Mouse (Mus musculus) erythroblast, adult 5-6 weeks (primary cell): ENCODE results near the gene Wnt3a. TPM values are rescaled to one million over a fixed set of nuclear protein-coding genes. Genes with fewer than 3 reads are reported as not detected.
"Not testable (repeated sequence)": the region's sequence is repeated elsewhere in the genome, so short reads cannot be mapped to it uniquely, and the experiment has no call there.

Experiments used
- ATAC-seq: replicated peaks from 2 replicates; pipeline ENCODE4 v1.8.0; 2016; ENCODE audit warnings: moderate number of reproducible peaks, mild to moderate bottlenecking, moderate TSS enrichment, inconsistent platforms; ENCODE audit not compliant: poor library complexity, low FRiP score, severe bottlenecking
- total RNA-seq, 2 experiments: library from RNA; stranded (forward) in 1 of 2; stranded (reverse) in 1 of 2; fragments of 150-400 nt in 1 of 2; fragments of 200-764, 138-1000 nt in 1 of 2; gene quantifications; 2 replicates each; pipeline versions ENCODE4 v1.2.3 to v1.2.4; 2015 to 2017; ENCODE audit warnings: low replicate concordance in 2 of 2

Gene Wnt3a
- total RNA-seq, 2 experiments from 2014 or later: not detected

- ATAC-seq: no peak
Measured at GRCm38 (mm10) chr11:59309106-59309805, 18.7 kb upstream of the Wnt3a start.

- ATAC-seq: no peak
Measured at GRCm38 (mm10) chr11:59308625-59309024, 18.1 kb upstream of the Wnt3a start.

- ATAC-seq: no peak
Measured at GRCm38 (mm10) chr11:59308164-59308542, 17.6 kb upstream of the Wnt3a start.

GRCm38 (mm10) chr11:59307422-59308163, 17.0 kb upstream of the Wnt3a start:
- no peak for ATAC-seq

DNA sequence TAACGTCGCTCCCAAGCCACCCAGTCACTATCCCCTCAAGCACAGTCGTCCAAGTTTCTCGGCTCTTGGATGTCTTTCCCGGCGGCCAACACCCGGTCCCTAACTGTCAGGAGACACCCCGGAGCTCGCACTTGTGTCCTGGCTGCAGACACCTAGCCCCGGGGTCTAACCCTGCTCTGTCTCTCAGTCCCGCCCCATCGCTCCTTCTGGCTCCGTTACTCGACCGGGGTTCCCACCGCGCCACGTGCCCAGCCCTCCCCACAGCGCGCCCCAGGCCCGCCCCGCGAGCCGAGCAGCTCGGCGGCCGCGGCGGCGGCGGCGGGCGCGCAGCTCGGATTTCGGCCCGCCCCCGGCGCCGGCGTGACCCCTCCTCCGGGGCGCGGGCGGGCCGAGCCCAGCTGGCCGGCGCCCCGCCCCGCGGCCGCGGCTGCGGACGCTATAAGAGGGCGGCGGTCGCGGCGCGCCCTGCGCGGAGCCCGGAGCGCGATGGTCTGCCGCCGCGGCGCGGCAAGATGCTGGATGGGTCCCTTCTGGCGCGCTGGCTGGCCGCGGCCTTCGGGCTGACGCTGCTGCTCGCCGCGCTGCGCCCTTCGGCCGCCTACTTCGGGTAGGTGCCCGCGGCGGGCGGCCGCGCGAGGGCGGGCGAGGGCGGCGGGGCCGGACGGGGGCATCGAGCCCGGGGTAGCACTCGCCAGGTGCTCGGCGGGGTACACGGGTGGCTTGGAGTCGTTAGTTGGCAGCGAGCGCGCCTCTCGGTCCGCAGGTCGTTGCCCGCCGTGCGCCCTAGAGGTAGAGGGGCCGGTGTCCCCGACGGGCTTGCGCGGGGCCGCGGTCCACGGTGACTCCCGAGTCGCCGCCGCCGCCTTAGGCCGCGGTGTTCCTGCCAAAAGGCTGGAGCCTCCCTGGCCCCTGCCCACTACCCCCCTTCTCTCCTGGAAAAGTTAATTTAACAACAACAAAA, 16.2 kb upstream of the Wnt3a start, which contains the start of gene Wnt9a:
TSS of gene Wnt9a (plus strand) at position 468 of the 961 bp plus-strand sequence.
- ATAC-seq: no peak

GRCm38 (mm10) chr11:59305821-59306215, 15.3 kb upstream of the Wnt3a start:
- no peak for ATAC-seq

GRCm38 (mm10) chr11:59305008-59305820, 14.7 kb upstream of the Wnt3a start:
- ATAC-seq: no peak

GRCm38 (mm10) chr11:59302700-59303569, 12.4 kb upstream of the Wnt3a start:
- 0 out of 2 replicates have a peak, but pooled peaks have one; percentile 61 for ATAC-seq

- ATAC-seq: not testable (repeated sequence)
Measured at GRCm38 (mm10) chr11:59301053-59301452, 10.5 kb upstream of the Wnt3a start.

GRCm38 (mm10) chr11:59300185-59300584, 9.6 kb upstream of the Wnt3a start:
- ATAC-seq: no peak

DNA sequence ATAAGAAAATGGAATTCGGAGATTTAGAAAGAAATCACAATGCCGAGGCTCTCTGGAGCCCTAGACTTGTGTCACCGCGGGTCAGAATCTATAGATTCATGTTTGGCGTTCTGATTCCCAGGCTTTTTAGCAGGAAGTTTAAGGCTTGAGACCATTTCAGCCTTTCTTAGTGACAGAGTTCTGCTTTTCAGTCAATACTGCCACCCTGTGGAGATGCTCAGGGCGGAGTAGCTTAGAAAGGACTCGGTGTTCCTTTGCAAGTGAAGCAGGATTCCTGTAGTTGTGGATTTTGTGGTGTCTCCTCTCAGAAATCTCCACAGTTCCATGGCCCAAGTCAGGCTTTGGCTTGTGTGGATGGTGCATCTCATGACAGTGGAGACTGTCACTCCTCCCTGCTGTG, 7.4 kb upstream of the Wnt3a start:
- ATAC-seq: no peak

- peak; percentile 80 for ATAC-seq
Measured at GRCm38 (mm10) chr11:59293616-59294015, 3.1 kb upstream of the Wnt3a start.

DNA sequence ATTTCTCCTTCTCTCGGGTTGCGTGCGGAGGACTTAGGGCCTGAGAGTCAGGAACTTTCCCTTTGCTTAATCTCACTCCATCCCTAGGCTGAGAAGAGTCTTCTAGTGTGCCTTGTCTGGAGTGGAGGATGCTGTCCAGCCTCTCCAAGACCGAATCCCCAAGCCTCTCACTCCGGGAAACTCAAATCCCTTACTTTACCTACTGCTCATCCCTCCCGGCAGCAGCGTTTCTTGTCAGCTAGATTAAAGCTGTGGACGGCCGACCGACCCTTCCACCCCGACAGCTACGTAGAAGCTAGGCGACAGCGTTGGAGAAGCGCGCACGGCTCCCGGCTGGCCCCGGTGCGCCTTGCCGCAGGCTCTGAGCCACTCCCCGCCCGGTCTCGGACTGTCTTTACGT, 846 bp downstream of the Wnt3a start:
- no peak for ATAC-seq

GRCm38 (mm10) chr11:59284146-59284545, 6.4 kb downstream of the Wnt3a start:
- no peak for ATAC-seq

GRCm38 (mm10) chr11:59282933-59283332, 7.6 kb downstream of the Wnt3a start:
- ATAC-seq: no peak

DNA sequence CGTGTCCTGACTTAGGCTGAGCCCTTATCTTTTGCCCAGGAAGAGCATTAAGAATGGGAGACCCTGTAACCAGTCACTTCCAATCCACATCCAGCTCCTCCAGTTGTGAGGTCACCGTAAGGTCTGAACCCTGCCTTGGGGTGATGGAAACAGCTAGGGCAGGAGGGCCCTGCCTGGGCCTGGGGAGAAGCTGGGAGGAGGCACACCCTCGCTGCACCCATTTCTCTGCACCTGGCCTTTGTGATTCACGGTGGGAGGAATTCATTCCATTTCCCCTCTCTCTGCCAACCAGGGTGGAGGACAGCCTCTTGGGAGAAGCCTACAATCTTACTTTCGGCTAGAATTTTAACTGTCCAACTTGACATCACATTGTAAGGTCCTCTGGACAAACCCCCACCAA, 8.4 kb downstream of the Wnt3a start:
- ATAC-seq: no peak

- ATAC-seq: no peak
Measured at GRCm38 (mm10) chr11:59278047-59278446, 12.5 kb downstream of the Wnt3a start.

DNA sequence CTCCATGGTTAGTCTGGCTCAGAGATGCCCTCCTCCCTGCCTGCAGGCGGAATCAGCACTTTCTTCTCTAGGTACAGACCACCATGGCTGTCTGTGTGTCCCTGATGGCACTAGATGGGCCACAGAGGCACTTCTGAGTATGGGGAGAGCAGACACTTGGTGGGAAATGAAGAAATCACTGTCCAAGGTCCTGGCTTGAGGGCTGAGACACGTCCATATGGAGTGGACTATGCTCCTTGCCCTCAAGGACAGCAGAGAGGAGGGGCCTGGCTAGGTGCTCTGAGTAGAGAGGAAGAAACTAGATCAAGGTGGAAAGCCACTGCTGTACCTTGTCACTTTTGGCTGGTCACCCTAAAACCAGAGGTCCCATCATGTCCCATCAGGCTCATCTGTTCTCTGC, 13.7 kb downstream of the Wnt3a start:
- no peak for ATAC-seq
